Mouse (Mus musculus) hindbrain, postnatal 0 days (tissue): Measurements from ENCODE around the gene Siae. TPM values are rescaled to one million over a fixed set of nuclear protein-coding genes. Genes with fewer than 3 reads are reported as not detected.

Source experiments
- ATAC-seq: fragments of 200-750 bp; cut with Nextera tagmentation; 2 replicates; pipeline ENCODE4 v1.8.0; 2017; ENCODE audit warnings: mild to moderate bottlenecking, moderate TSS enrichment, moderate library complexity
- DNase-seq: peaks from one replicate; pipeline ENCODE4 v3.0.0-alpha.2; 2015; ENCODE audit warnings: low spot score
- H3K27ac ChIP-seq: fragments of 300-500 bp; sonication (generic); 2 replicates; pipeline ENCODE4 v1.5.1; 2014; ENCODE audit warnings: mild to moderate bottlenecking
- H3K27me3 ChIP-seq: fragments of 300-500 bp; sonication (generic); 2 replicates; pipeline ENCODE4 v1.6.1; 2014; ENCODE audit warnings: low read length, mixed read lengths; ENCODE audit not compliant: insufficient read depth
- H3K36me3 ChIP-seq: fragments of 300-500 bp; sonication (generic); 2 replicates; pipeline ENCODE4 v1.6.1; 2014; ENCODE audit warnings: low read length, mixed read lengths; ENCODE audit not compliant: insufficient read depth
- H3K4me1 ChIP-seq: fragments of 300-500 bp; sonication (generic); 2 replicates; pipeline ENCODE4 v1.6.1; 2014; ENCODE audit warnings: antibody characterized with exemption, low read length, mixed read lengths; ENCODE audit not compliant: insufficient read depth
- H3K4me2 ChIP-seq: fragments of 300-500 bp; sonication (generic); 2 replicates; pipeline ENCODE4 v1.6.1; 2014; ENCODE audit warnings: low read depth, mild to moderate bottlenecking, low read length, moderate library complexity, mixed read lengths
- H3K4me3 ChIP-seq: fragments of 300-500 bp; sonication (generic); 2 replicates; pipeline ENCODE4 v1.5.1; 2014; ENCODE audit warnings: low read length
- H3K9ac ChIP-seq: fragments of 300-500 bp; sonication (generic); replicated peaks from 2 replicates; pipeline ENCODE4 v1.6.1; 2014; ENCODE audit warnings: mild to moderate bottlenecking, low read length, moderate library complexity, mixed read lengths
- H3K9me3 ChIP-seq: fragments of 300-500 bp; sonication (generic); 2 replicates; pipeline ENCODE4 v1.6.1; 2016; ENCODE audit warnings: low read length, mixed read lengths
- CTCF ChIP-seq: IDR thresholded peaks from 2 replicates; pipeline ENCODE4 v1.5.1; 2016; ENCODE audit warnings: antibody characterized with exemption, control low read depth, low read depth
- WGBS: fragments of 180-500 bp; shearing (Covaris S2); extraction: QIAGEN DNeasy Blood & Tissue Kit; methylation state at CpG from one replicate; pipeline ENCODE4 v1.1.7; 2014; 5-methylcytosine and 5-hydroxymethylcytosine counted together
- polyA plus RNA-seq: library from polyadenylated mRNA; unstranded; fragments of >200 nt; fragmentation: Nextera tagmentation; extraction: Ambion mirVana; gene quantifications from 2 replicates; pipeline ENCODE4 v1.2.1, GENCODE M21; 2015
- total RNA-seq: library from RNA; depleted of rRNA; stranded (reverse); fragments of >200 nt; gene quantifications from 2 replicates; pipeline ENCODE4 v1.2.3, GENCODE M21; 2014

The Siae gene
- total and polyA plus RNA-seq, 2 experiments from 2014 or later: 15.5 to 18.7 TPM

DNA sequence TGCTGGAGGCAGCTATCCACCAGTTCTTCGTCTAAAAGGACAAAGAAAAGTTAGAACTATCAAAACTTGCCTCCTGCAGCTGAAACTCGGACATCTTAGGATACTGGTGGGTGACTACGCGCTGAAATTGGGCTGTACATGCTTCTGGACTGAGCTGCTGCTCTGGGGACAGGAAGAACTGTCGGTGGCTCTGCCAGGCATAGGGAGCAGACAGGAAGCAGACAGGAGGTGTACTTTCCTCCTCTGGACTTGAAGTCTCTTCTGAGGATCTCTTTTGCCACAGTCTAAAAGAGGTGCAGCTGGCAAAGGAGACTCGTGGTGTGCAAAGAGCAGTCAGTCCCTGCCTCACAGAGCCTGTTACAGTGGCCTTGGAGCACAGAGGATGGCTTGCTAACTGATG lies 37.1 kb downstream of the Siae start:
- WGBS: 52% methylated on average over 6 of the region's 6 CpGs
- no peaks in the 10 kb centered on the region for H3K4me1 ChIP-seq
- H3K4me3 ChIP-seq: no peak overlapping the region
- TF ChIP-seq CTCF: no peak
- no peaks in the 10 kb centered on the region for H3K27me3 ChIP-seq
- H3K36me3 ChIP-seq: no peaks in the 10 kb centered on the region
- no peak overlapping the region for H3K9ac ChIP-seq
- H3K4me2 ChIP-seq: no peak overlapping the region
- ATAC-seq (no peak), DNase-seq (no peak)
- no peaks in the 10 kb centered on the region for H3K9me3 ChIP-seq
- no peak overlapping the region for H3K27ac ChIP-seq

DNA sequence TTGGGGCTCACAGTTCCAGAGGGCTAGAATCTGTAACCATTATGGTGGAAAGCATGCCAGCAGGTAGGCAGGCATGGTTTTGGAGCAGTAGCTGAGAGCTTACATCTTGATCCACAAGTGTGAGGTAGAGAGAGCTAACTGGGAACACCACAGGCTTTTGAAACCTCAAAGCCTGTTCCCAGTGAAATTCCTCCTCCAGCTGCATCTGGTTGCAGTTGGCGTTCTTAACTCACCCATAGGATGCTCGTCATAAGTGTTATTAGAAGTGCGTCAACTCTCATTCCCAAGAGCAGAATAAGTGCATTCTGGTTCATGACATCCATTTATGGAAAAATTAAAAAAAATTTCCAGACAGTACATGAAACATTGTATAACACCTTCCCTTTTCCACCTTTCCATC lies 38.2 kb downstream of the Siae start:
- WGBS: 85% methylated on average over 3 of the region's 3 CpGs
- H3K9me3 ChIP-seq: no peaks in the 10 kb centered on the region
- ATAC-seq: no peak
- H3K36me3 ChIP-seq: no peaks in the 10 kb centered on the region
- no peak overlapping the region for H3K9ac ChIP-seq
- H3K27ac ChIP-seq: no peak overlapping the region
- no peaks in the 10 kb centered on the region for H3K4me1 ChIP-seq
- no peak overlapping the region for H3K4me2 ChIP-seq
- TF ChIP-seq CTCF: no peak
- no peaks in the 10 kb centered on the region for H3K27me3 ChIP-seq
- H3K4me3 ChIP-seq: no peak overlapping the region
- DNase-seq: no peak

DNA sequence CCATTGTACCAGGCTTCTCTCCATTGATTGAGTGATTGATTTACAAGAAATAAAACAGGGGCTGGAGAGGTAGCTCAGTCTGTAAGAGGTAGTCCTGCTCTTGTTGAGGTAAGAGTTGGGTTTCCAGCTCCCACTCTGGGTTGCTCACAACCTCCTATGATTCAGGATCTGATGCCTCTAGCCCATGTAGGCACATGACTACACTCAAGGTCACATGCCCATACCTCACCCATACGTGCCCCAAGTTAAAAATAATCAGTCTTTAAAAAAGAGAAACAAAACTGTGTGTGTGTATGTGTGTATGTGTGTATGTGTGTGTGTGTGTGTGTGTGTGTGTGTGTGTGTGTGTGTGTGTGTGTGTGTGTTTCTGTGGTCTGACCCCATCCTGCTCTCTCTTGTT lies 40.1 kb downstream of the Siae start:
- Histone ChIP-seq H3K9me3 (no peaks in the 10 kb centered on the region), H3K4me3 (no peak overlapping the region), H3K9ac (no peak overlapping the region), H3K27ac (no peak overlapping the region), H3K4me2 (no peak overlapping the region), H3K36me3 (no peaks in the 10 kb centered on the region), H3K27me3 (no peaks in the 10 kb centered on the region), H3K4me1 (no peaks in the 10 kb centered on the region)
- 86% methylated on average over 1 of the region's 1 CpGs for WGBS
- ATAC-seq: no peak
- DNase-seq: no peak
- no peak for TF ChIP-seq CTCF

DNA sequence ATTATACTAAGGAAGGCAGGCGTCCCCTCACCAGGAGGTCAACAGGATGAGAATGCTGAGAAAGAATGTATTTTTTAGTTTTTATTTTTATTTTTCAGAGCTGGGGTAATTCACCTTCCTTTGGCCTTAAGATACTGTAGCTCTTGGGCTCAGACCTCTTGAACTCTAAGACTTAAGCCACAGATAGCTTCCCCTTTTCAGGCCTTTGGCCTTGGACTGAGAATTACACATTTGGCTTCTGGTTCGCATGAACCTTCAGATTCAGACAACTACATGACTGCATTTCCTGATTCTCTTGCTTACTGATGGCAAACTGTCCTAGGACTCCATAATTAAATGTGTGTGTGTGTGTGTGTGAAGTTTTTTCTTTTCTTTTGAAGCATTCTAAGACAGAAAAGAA lies 43.1 kb downstream of the Siae start:
- Histone ChIP-seq H3K36me3 (no peaks in the 10 kb centered on the region), H3K9ac (no peak overlapping the region), H3K4me2 (no peak overlapping the region), H3K9me3 (no peaks in the 10 kb centered on the region), H3K4me3 (no peak overlapping the region), H3K27me3 (no peaks in the 10 kb centered on the region), H3K27ac (no peak overlapping the region), H3K4me1 (no peaks in the 10 kb centered on the region)
- DNase-seq: no peak
- 88% methylated on average over 2 of the region's 2 CpGs for WGBS
- no peak for ATAC-seq
- no peak for TF ChIP-seq CTCF

DNA sequence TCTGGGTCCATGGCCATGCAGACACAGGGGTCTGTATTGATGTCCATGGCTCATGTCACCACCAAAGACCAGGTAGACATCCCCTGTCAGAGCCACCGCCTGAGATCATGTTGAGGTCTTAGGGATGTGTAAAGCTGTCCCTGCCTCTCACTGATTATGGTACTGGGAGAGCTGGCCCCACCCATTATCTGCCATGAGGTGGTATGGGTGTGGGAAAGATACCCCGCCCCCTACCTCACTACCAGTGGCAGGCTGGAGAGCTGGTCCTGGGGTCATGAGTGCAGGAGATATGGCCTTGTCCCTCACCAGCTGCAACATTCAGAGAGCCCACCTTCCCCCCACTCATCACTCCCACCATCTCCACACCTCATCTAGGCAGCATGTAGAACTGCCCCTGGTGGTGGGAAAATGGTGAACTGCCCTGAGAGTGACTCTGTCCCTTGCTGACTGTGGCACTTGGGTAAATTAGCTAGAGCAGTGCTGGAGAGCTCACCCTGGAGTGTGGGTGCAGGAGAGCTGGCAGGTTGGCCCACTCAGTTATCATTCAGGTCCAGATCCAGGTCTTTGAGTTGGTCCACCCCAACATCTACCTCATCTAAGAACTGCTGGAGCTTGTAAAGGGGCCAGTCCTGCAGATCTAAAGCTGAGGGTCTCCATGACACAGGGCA lies 45.2 kb downstream of the Siae start:
- WGBS: 98% methylated on average over 2 of the region's 2 CpGs
- ATAC-seq (no peak), DNase-seq (no peak)

DNA sequence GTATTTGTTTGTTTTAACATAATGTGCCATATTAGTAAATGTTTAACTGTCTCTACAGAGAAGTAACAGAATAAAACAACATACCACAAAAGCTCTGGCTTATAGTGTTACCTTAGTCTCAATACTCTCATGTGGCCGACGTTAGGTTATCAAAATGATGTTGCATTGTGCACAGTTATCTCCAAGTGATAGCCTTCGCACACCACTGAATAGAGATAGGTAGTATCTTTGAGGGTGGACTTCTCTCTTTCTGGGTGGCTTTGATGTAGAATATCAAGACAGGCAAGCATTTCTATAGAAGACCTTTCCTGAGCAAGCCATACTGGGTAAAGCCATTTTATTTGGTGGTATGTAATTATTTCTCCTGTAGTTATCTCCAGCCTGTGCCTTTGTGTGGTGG lies 49.6 kb downstream of the Siae start:
- no peaks in the 10 kb centered on the region for H3K36me3 ChIP-seq
- WGBS: 92% methylated on average over 3 of the region's 3 CpGs
- ATAC-seq (no peak), DNase-seq (no peak)
- H3K27ac ChIP-seq: no peak overlapping the region
- no peaks in the 10 kb centered on the region for H3K9me3 ChIP-seq
- H3K4me1 ChIP-seq: no peaks in the 10 kb centered on the region
- no peak overlapping the region for H3K4me2 ChIP-seq
- no peak overlapping the region for H3K4me3 ChIP-seq
- TF ChIP-seq CTCF: no peak
- no peaks in the 10 kb centered on the region for H3K27me3 ChIP-seq
- H3K9ac ChIP-seq: no peak overlapping the region

More for the DNA sequence above, 45.2 kb downstream of the Siae start:
- no peak overlapping the region for H3K27ac ChIP-seq
- H3K9ac ChIP-seq: no peak overlapping the region
- no peaks in the 10 kb centered on the region for H3K36me3 ChIP-seq
- TF ChIP-seq CTCF: no peak
- no peaks in the 10 kb centered on the region for H3K9me3 ChIP-seq
- H3K4me1 ChIP-seq: no peaks in the 10 kb centered on the region
- no peak overlapping the region for H3K4me2 ChIP-seq
- H3K27me3 ChIP-seq: no peaks in the 10 kb centered on the region
- no peak overlapping the region for H3K4me3 ChIP-seq

DNA sequence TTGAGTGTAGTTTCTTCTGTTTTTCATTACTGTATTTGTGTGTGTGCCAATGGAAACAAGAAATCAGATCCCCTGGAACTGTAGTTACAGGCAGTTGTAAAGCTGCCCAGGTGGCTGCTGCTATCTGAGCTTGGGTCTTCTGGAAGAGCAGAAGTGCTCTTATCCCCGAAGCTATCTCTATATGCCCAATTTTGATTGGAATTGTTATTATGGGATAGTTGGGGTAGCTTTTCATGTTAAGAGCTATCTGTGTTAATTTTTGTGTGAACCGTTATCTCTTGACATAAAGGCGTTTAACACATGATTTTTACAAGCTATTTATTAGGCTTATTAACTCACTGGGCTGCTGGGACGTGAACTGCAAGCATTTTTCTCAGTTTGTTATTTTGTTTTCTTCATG lies 54.1 kb downstream of the Siae start:
- H3K36me3 ChIP-seq: no peaks in the 10 kb centered on the region
- H3K4me2 ChIP-seq: no peak overlapping the region
- H3K4me3 ChIP-seq: no peak overlapping the region
- ATAC-seq (no peak), DNase-seq (no peak)
- 82% methylated on average over 4 of the region's 4 CpGs for WGBS
- H3K4me1 ChIP-seq: 0 out of 2 replicates have a peak, but pooled peaks cover 4% of the 10 kb centered on the region
- no peaks in the 10 kb centered on the region for H3K27me3 ChIP-seq
- no peak overlapping the region for H3K9ac ChIP-seq
- no peak overlapping the region for H3K27ac ChIP-seq
- no peaks in the 10 kb centered on the region for H3K9me3 ChIP-seq
- TF ChIP-seq CTCF: no peak
